Mouse (Mus musculus) brain, embryonic 14.5 days (tissue): ENCODE results near the gene Osbpl8.

Experiments
- CTCF ChIP-seq: fragments of 200-500 bp; IDR thresholded peaks from 2 replicates; pipeline ENCODE4 v1.5.1; 2012; ENCODE audit warnings: inconsistent platforms, mild to moderate bottlenecking, moderate library complexity, borderline replicate concordance; ENCODE audit not compliant: insufficient read depth, insufficient read length; ENCODE audit errors: extremely low read depth
- POLR2A ChIP-seq: fragments of 200-500 bp; IDR thresholded peaks from 2 replicates; pipeline ENCODE4 v1.6.1; 2012; ENCODE audit warnings: mild to moderate bottlenecking, inconsistent platforms, borderline replicate concordance; ENCODE audit not compliant: poor library complexity, insufficient read depth, insufficient read length, severe bottlenecking; ENCODE audit errors: extremely low read depth

DNA sequence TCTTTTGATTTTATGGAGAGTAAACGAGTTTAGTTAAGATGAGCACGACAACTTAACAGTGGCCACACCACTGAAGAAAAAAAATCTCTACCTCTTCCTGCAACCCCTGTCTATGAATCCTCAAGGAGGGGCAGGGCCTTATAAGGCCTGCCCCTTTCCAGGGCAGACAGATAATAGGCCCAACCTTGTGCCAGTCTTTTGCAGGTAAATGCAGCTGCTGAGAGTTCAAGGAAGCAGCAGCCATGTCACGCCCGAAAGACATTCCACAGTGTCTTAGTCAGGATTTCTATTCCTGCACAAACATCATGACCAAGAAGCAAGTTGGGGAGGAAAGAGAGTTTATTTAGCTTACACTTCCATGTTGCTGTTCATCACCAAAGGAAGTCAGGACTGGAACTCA, 26.6 kb upstream of the Osbpl8 start:
- TF ChIP-seq CTCF, result no peak
- no peak for TF ChIP-seq POLR2A
